Mouse (Mus musculus) cerebellum, adult 2 months (tissue): Measurements from ENCODE around the gene Coro2a.

Source experiments
- CTCF ChIP-seq: fragments of 200-500 bp; IDR thresholded peaks from 2 replicates; pipeline ENCODE4 v1.5.1; 2011; ENCODE audit warnings: low read depth, mild to moderate bottlenecking, control low read depth, low read length, moderate library complexity, borderline replicate concordance; ENCODE audit not compliant: insufficient read depth
- POLR2A ChIP-seq: fragments of 200-500 bp; IDR thresholded peaks from 2 replicates; pipeline ENCODE4 v1.6.1; 2011; ENCODE audit warnings: low read length, control low read depth, borderline replicate concordance; ENCODE audit not compliant: insufficient read depth

- no peak for TF ChIP-seq CTCF
- TF ChIP-seq POLR2A = no peak
Measured at GRCm38 (mm10) chr4:46554295-46555069, 47.5 kb downstream of the Coro2a start.
